Mouse (Mus musculus) urinary bladder, postnatal 14 days (tissue): ENCODE data around the gene Tmem120b.
"Not testable (repeated sequence)": the region's sequence is repeated elsewhere in the genome, so short reads cannot be mapped to it uniquely, and the experiment has no call there.

Experiments
- DNase-seq: peaks from one replicate; pipeline ENCODE4 v3.0.0; 2021; ENCODE audit warnings: low spot score

Tmem120b gene

GRCm38 (mm10) chr5:123051736-123052135, 16.5 kb upstream of the Tmem120b start:
- no peak for DNase-seq

- peak; percentile 99 for DNase-seq
Observed at GRCm38 (mm10) chr5:123057366-123058250, 10.6 kb upstream of the Tmem120b start.

- DNase-seq, result no peak
Observed at GRCm38 (mm10) chr5:123058251-123059102, 9.7 kb upstream of the Tmem120b start.

- peak; percentile 53 for DNase-seq
Observed at GRCm38 (mm10) chr5:123059757-123060520, 8.3 kb upstream of the Tmem120b start.

- no peak for DNase-seq
Observed at GRCm38 (mm10) chr5:123060706-123061401, 7.4 kb upstream of the Tmem120b start.

GRCm38 (mm10) chr5:123061402-123061749, 6.8 kb upstream of the Tmem120b start:
- DNase-seq, result not testable (repeated sequence)

- no peak for DNase-seq
Observed at GRCm38 (mm10) chr5:123063141-123063540, 5.1 kb upstream of the Tmem120b start.

- DNase-seq, result peak; percentile 69
Observed at GRCm38 (mm10) chr5:123064207-123064606, 4.0 kb upstream of the Tmem120b start.

GRCm38 (mm10) chr5:123067395-123067995, 720 bp upstream of the Tmem120b start:
- DNase-seq, result no peak

- no peak for DNase-seq
Observed at GRCm38 (mm10) chr5:123068714-123069113, 499 bp downstream of the Tmem120b start.

GRCm38 (mm10) chr5:123075576-123076418, 7.6 kb downstream of the Tmem120b start:
- DNase-seq, result peak; percentile 94

- no peak for DNase-seq
Observed at GRCm38 (mm10) chr5:123076419-123077281, 8.4 kb downstream of the Tmem120b start.

- DNase-seq, result no peak
Observed at GRCm38 (mm10) chr5:123079568-123079967, 11.4 kb downstream of the Tmem120b start.

- DNase-seq, result no peak
Observed at GRCm38 (mm10) chr5:123080041-123080440, 11.8 kb downstream of the Tmem120b start.

GRCm38 (mm10) chr5:123080510-123080909, 12.3 kb downstream of the Tmem120b start:
- DNase-seq, result no peak

GRCm38 (mm10) chr5:123083340-123084050, 15.3 kb downstream of the Tmem120b start:
- DNase-seq, result no peak

- DNase-seq, result no peak
Observed at GRCm38 (mm10) chr5:123086501-123086900, 18.3 kb downstream of the Tmem120b start.

GRCm38 (mm10) chr5:123088784-123089183, 20.6 kb downstream of the Tmem120b start:
- no peak for DNase-seq
